Mouse (Mus musculus) lung, adult 2 months (tissue): ENCODE data around the gene Sbf2. TPM values are rescaled to one million over a fixed set of nuclear protein-coding genes. Genes with fewer than 3 reads are reported as not detected.
"Not testable (repeated sequence)": the region's sequence is repeated elsewhere in the genome, so short reads cannot be mapped to it uniquely, and the experiment has no call there.

Experiments
- DNase-seq: peaks from one replicate; pipeline ENCODE4 v3.0.0; 2022
- H3K4me1 ChIP-seq: fragments of 200-500 bp; 2 replicates; pipeline ENCODE4 v1.6.1; 2011; ENCODE audit warnings: low read length; ENCODE audit not compliant: control insufficient read depth, insufficient read depth
- H3K4me3 ChIP-seq: fragments of 200-500 bp; replicated peaks from 2 replicates; pipeline ENCODE3; 2011; ENCODE audit warnings: low read depth, mild to moderate bottlenecking, control low read depth, low read length; ENCODE audit errors: extremely low read depth
- CTCF ChIP-seq: fragments of 200-500 bp; IDR thresholded peaks from 2 replicates; pipeline ENCODE4 v1.5.1; 2011; ENCODE audit warnings: mild to moderate bottlenecking, low read length, control low read depth; ENCODE audit not compliant: insufficient read depth
- POLR2A ChIP-seq: fragments of 200-500 bp; IDR thresholded peaks from 2 replicates; pipeline ENCODE4 v1.6.1; 2011; ENCODE audit warnings: low read depth, mild to moderate bottlenecking, control low read depth, low read length, borderline replicate concordance; ENCODE audit errors: extremely low read depth
- WGBS: fragments of 180-500 bp; shearing (Covaris S2); methylation state at CpG from one replicate; pipeline ENCODE4 v1.1.7; 2018; 5-methylcytosine and 5-hydroxymethylcytosine counted together
- polyA plus RNA-seq: library from polyadenylated mRNA; depleted of rRNA; stranded (reverse); fragments of >200 nt; gene quantifications from 2 replicates; pipeline ENCODE4 v1.2.3, GENCODE M21; 2012

Gene Sbf2
- polyA plus RNA-seq, 1 experiment = 18.0 TPM

DNA sequence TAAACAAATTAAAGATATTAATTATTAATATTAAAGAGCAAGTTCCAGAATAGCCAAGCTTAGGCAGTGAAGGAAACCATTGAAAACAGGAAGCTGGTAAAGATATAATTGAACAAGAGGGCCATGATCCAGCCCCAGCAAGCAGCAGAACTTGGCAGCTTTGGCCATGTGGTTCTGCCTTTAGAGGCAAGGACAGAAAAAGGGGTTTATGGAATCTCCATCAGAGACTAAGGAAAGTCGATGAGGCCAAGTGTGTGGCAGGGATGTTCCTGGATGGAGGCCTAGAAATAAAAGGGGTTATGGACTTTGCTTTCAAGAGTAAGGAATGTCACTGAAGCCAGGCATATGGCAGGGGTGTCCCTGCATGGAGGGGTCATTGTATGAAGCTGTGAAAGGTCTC lies 198.4 kb downstream of the Sbf2 start:
- Histone ChIP-seq H3K4me3 (no peak overlapping the region), H3K4me1 (no peaks in the 10 kb centered on the region)
- DNase-seq = no peak
- WGBS = 67% methylated on average over 1 of the region's 1 CpGs
- TF ChIP-seq CTCF = no peak
- TF ChIP-seq POLR2A = no peak

DNA sequence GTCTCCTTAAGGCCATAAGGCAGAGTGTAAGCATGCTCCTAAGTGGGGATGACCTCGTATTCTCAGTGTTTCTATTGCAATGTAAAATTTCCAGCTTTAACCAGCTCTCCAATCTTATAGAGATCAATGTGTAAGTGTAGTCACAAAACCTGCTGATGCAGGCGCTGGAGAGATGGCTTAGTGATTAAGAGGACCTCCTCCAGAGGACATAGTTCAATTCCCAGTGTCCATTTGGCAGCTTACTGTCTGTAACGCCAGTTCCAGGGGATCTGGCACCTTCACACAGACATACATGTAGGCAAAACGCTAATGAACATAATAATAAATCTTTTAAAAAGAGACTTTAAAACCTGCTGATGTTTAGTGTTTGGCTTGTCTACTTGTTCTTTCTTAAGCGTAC lies 200.4 kb downstream of the Sbf2 start:
- WGBS = 86% methylated on average over 5 of the region's 5 CpGs
- no peak for TF ChIP-seq POLR2A
- TF ChIP-seq CTCF = no peak
- Histone ChIP-seq H3K4me1 (no peaks in the 10 kb centered on the region), H3K4me3 (no peak overlapping the region)
- no peak for DNase-seq

GRCm38 (mm10) chr7:110402092-110402491 lies 212.6 kb downstream of the Sbf2 start:
- WGBS = 70% methylated on average over 1 of the region's 1 CpGs

GRCm38 (mm10) chr7:110392576-110392975 lies 222.1 kb downstream of the Sbf2 start:
- no peak for DNase-seq
- 80% methylated on average over 6 of the region's 6 CpGs for WGBS
- no peak for TF ChIP-seq POLR2A
- TF ChIP-seq CTCF = no peak
- H3K4me1 ChIP-seq = peaks cover 4% of the 10 kb centered on the region
- H3K4me3 ChIP-seq = no peak overlapping the region

More at GRCm38 (mm10) chr7:110402092-110402491, 212.6 kb downstream of the Sbf2 start:
- TF ChIP-seq CTCF = no peak
- no peak for TF ChIP-seq POLR2A
- no peaks in the 10 kb centered on the region for H3K4me1 ChIP-seq
- no peak for DNase-seq
- H3K4me3 ChIP-seq = no peak overlapping the region

- Histone ChIP-seq H3K4me3 (no peak overlapping the region), H3K4me1 (peaks cover 6% of the 10 kb centered on the region)
- 78% methylated on average over 2 of the region's 2 CpGs for WGBS
- DNase-seq = no peak
- no peak for TF ChIP-seq POLR2A
- no peak for TF ChIP-seq CTCF
These were observed 223.1 kb downstream of the Sbf2 start for GRCm38 (mm10) chr7:110391632-110392031.

DNA sequence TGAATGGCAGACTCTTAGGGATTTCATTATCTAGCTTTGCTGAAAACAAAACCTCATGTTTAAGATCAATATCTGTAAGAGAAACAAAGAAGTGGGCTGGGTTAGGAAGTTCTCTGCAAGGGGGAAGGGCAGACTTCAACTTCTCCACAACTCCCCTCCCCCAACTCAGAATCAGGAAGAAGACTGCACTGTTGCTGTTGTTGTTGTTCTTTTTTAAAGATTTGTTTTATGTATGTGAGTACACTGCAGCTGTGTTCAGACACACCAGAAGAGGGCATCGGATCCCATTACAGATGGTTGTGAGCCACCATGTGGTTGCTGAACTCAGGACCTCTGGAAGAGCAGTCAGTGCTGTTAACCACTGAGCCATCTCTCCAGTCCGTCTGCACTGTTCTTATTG lies 225.8 kb downstream of the Sbf2 start:
- not testable (repeated sequence) for H3K4me1 ChIP-seq, H3K4me3 ChIP-seq
- WGBS = 58% methylated on average over 2 of the region's 2 CpGs
- peak; percentile 8 for DNase-seq

DNA sequence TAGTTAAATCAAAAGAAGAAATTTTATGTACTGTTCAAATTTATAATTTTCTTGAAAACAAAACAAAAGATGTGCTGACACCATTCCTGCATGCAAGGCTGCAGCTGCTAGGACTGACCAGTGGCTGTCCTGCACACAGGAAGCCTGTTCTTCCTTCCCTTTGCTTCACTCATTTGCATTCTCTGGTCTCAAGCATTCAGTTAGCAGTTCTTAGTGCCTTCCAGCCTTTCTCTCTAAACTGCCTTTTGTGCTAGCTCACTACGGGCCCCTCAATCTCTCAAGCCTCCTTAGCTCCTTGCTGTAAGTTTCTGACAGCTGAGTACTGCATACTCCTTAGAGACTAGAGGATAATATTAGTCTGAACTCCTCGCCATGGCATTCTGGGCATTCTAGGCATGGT lies 227.2 kb downstream of the Sbf2 start:
- WGBS = 73% methylated on average over 2 of the region's 2 CpGs
- no peak overlapping the region for H3K4me3 ChIP-seq
- peaks cover 6% of the 10 kb centered on the region for H3K4me1 ChIP-seq
- TF ChIP-seq CTCF (no peak), POLR2A (no peak)
- no peak for DNase-seq

DNA sequence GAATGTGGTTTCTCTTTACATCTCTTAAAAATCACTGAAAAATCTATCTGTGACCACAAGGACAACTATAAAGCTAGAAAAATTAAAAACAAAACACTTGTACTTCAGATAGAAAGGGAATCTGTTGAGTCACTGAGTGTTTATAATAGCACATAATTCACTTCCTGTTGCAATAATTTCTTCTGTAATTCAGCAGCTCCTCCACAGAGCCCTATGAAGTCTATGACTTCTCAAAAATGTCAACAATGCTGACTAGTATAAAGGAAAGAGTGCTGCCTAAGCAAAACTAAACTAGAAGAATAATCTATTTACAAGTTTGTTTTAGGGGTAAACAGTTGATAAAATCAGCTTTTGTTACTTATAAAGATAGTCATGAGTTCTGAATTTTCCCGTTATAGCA lies 229.2 kb downstream of the Sbf2 start:
- Histone ChIP-seq H3K4me1 (peaks cover 10% of the 10 kb centered on the region), H3K4me3 (no peak overlapping the region)
- TF ChIP-seq POLR2A (no peak), CTCF (no peak)
- WGBS = 56% methylated on average over 1 of the region's 1 CpGs
- no peak for DNase-seq

GRCm38 (mm10) chr7:110384343-110384742 lies 230.4 kb downstream of the Sbf2 start:
- peaks cover 10% of the 10 kb centered on the region for H3K4me1 ChIP-seq
- H3K4me3 ChIP-seq = no peak overlapping the region
- TF ChIP-seq POLR2A (no peak), CTCF (0 out of 2 replicates have a peak, but pooled peaks have one; percentile 13)
- no peak for DNase-seq

DNA sequence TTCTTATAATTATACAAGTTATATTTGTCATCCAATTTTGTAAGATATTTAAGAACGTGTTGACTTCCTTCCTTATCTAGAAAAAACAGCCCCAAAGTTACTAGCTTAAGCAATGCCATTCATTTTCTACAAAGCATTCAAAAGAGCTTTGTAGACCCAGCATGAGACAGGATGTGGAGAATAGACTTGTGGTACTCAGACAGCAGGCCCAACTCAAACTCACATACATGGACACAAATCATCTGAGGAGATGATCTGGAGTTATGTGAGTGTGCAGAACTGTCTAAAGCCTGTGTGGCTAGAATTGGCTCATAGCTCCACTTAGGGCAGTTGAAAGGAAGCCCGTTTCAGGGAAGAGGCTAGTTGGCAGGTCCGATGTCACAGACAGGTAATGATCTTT lies 233.1 kb downstream of the Sbf2 start:
- no peak for DNase-seq
- peaks cover 4% of the 10 kb centered on the region; the same call in 1 of the 2 replicates for H3K4me1 ChIP-seq
- TF ChIP-seq POLR2A (no peak), CTCF (no peak)
- 48% methylated on average over 3 of the region's 3 CpGs for WGBS
- no peak overlapping the region for H3K4me3 ChIP-seq

DNA sequence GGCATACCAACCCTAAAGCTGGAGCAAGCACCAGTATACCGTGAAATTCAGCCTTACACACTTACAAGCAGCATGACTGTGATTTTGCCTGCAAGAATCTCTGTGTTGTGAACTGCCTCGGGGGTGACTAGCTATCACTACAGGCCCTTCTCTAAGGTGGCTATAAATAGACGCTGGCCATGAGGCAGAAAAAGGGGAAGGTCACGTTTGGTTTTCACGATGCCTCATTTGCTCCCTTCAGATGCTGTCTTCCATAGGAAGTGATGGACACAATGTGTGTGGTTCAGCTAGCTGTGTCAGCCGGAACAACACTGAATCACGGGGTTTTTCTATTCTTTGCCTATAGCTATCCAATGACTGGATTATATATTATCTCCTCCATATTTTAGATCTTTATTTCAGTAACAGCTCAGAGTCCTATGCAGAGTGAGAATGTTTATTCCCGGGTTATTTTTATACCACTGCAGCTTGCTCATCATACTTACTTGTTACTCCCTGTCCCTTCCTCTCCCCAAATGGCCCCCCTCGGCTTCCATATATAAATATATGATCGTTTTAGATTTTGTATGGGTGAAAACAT lies 235.3 kb downstream of the Sbf2 start:
- 59% methylated on average over 10 of the region's 10 CpGs for WGBS
- TF ChIP-seq CTCF = no peak
- no peak for TF ChIP-seq POLR2A
- H3K4me3 ChIP-seq = no peak overlapping the region
- H3K4me1 ChIP-seq = peaks cover 4% of the 10 kb centered on the region; the same call in 1 of the 2 replicates
- no peak for DNase-seq

GRCm38 (mm10) chr7:110372529-110372928 lies 242.2 kb downstream of the Sbf2 start:
- H3K4me3 ChIP-seq = no peak overlapping the region
- no peak for TF ChIP-seq CTCF
- TF ChIP-seq POLR2A = no peak
- H3K4me1 ChIP-seq = no peaks in the 10 kb centered on the region
- 72% methylated on average over 4 of the region's 4 CpGs for WGBS
- no peak for DNase-seq
